In genomic region chr2:91299156-91299555, GRCm38 (mm10) we compare ENCODE assay signal across 15 mouse cellular contexts. TPM values are rescaled to one million over a fixed set of nuclear protein-coding genes. Genes with fewer than 3 reads are reported as not detected.
DNase-seq lines count a peak whose midpoint lies in the region; ATAC-seq lines count a peak whose summit lies in the region.
"Had no signal": no experiment of that assay in that cellular context is flagged by ENCODE, and none has a peak within 500 bp of the region (broad histone marks: within the 10 kb centered on the region; RNA-seq: fewer than 3 reads in every experiment).

No protein-coding gene starts in this region.

- H3K36me3 ChIP-seq in heart, embryonic 10.5 days = no peaks in the 10 kb centered on the region
- peaks cover 5% of the 10 kb centered on the region; the same call in 1 of the 2 replicates for H3K36me3 ChIP-seq in limb, embryonic 12.5 days

- H3K27ac ChIP-seq in heart, embryonic 10.5 days = peak overlapping the region; percentile 17
- H3K27ac ChIP-seq in limb, embryonic 12.5 days = peak overlapping the region; percentile 56

- peaks cover 37% of the 10 kb centered on the region; the same call in 1 of the 2 replicates for H3K4me1 ChIP-seq in heart, embryonic 10.5 days
- peaks cover 9% of the 10 kb centered on the region; the same call in 1 of the 2 replicates for H3K4me1 ChIP-seq in limb, embryonic 12.5 days (replicated peaks)

- 38% methylated on average over 3 of the region's 3 CpGs for WGBS in heart, embryonic 10.5 days
- WGBS in limb, embryonic 12.5 days = 37% methylated on average over 3 of the region's 3 CpGs

- H3K4me3 ChIP-seq in heart, embryonic 10.5 days = no peak overlapping the region
- no peak overlapping the region for H3K4me3 ChIP-seq in limb, embryonic 12.5 days (replicated peaks)

- DNase-seq in heart, embryonic 10.5 days (ENCODE audit: low spot score) = peak; percentile 83
- DNase-seq in heart, adult 8-10 months (ENCODE audit: low spot score) = no peak
- DNase-seq in retina, adult 2 months (ENCODE audit: low read depth, low spot score) = peak; percentile 36
- DNase-seq in retina, embryonic 14.5 days (ENCODE audit: low spot score) = no peak
- DNase-seq in spleen, adult 12 weeks (ENCODE audit: low spot score) = no peak
- DNase-seq in testis, postnatal 14 days (ENCODE audit: low spot score) = no peak
- no peak for DNase-seq in right cerebral cortex, adult 2 months (ENCODE audit: low spot score in 2 of 2)
- DNase-seq: cerebellum, adult 2 months; heart, postnatal 10 days; kidney, postnatal 14 days; right cerebral cortex, adult 18-20 months; thymus, adult 18-20 months had no signal

- H3K4me2 ChIP-seq in limb, embryonic 12.5 days = no peak overlapping the region
- H3K4me2 ChIP-seq: liver, embryonic 11.5 days had no signal

- no peaks in the 10 kb centered on the region for H3K9me3 ChIP-seq in heart, embryonic 10.5 days
- H3K9me3 ChIP-seq in limb, embryonic 12.5 days = no peaks in the 10 kb centered on the region

- ATAC-seq in limb, embryonic 12.5 days (ENCODE audit: insufficient number of reproducible peaks, insufficient read depth, low FRiP score, low TSS enrichment, low read depth) = 0 out of 2 replicates have a peak, but pooled peaks have one; percentile 33
- ATAC-seq: CD4-positive, CD25-positive, alpha-beta regulatory T cell, adult 4 months had no signal

- no peaks in the 10 kb centered on the region for H3K27me3 ChIP-seq in heart, embryonic 10.5 days (ENCODE audit: insufficient read depth, poor library complexity, severe bottlenecking)
- no peaks in the 10 kb centered on the region for H3K27me3 ChIP-seq in limb, embryonic 12.5 days

- H3K9ac ChIP-seq in limb, embryonic 12.5 days (replicated peaks) = no peak overlapping the region

RNA-seq across cellular contexts. Expression of gene Arfgap2, which starts 34.4 kb away (rescaled TPM):
- polyA plus RNA-seq in heart, embryonic 10.5 days (2016; fragmentation: Nextera tagmentation; extraction: Ambion mirVana) = 82.3 and 85.7 TPM in 2 replicates
- 10 to 100 TPM; 53.7 to 61.8 (median 55.7) TPM for total RNA-seq in heart, adult 8-10 months (2022)
- polyA plus RNA-seq in limb, embryonic 12.5 days (2016; fragmentation: Nextera tagmentation; extraction: Ambion mirVana) = 99.9 and 108 TPM in 2 replicates

RNA-seq across cellular contexts. Expression of gene Pacsin3, which starts 43.4 kb away (rescaled TPM):
- 26.0 and 27.4 TPM in 2 replicates for polyA plus RNA-seq in heart, embryonic 10.5 days (2016; fragmentation: Nextera tagmentation; extraction: Ambion mirVana)
- 100 to 1,000 TPM; 168 to 198 (median 178) TPM for total RNA-seq in heart, adult 8-10 months (2022)
- polyA plus RNA-seq in limb, embryonic 12.5 days (2016; fragmentation: Nextera tagmentation; extraction: Ambion mirVana) = 44.7 and 44.8 TPM in 2 replicates

Comparison
In these comparisons a context has a peak if more than half of its experiments do, and no peak if none do; other contexts are left out.
1. DNase-seq: peak in heart, embryonic 10.5 days (single experiment) and retina, adult 2 months (single experiment); none in heart, adult 8-10 months (single experiment), retina, embryonic 14.5 days (single experiment), spleen, adult 12 weeks (single experiment), testis, postnatal 14 days (single experiment) and right cerebral cortex, adult 2 months (0 of 2).